Mouse (Mus musculus): ENCODE data around the gene Tuba3b.

DNA sequence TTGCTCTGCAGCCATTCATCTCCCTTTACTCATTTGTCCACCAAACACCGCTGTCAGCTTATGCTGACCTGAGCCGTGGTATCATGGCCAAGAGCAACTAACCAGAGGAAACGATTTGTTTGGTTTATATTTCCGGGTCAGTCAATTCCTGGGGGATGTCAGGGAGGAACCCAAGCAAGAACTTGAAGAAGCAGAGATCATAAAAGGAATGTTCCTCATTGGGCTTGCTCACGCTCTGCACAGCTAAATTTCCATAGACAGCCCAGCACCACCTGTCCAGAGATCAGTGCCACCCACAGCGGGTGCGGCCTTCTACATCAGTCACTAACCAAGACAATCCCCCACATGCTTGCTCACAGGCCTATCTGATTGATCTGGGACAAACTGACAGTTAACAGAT lies 1.3 kb upstream of the Tuba3b start, which contains the start of gene Lmntd1:
- TF ChIP-seq POLR2A (IDR thresholded peaks at IDR 0.05; ENCODE audit: insufficient read depth, low read depth, low read length) (no peak), CTCF (IDR thresholded peaks at IDR 0.05; ENCODE audit: insufficient read depth, low read depth, low read length) (no peak)

Data from olfactory bulb, adult 2 months (tissue).